Mouse (Mus musculus) c-Kit-negative CD71-positive TER-119-positive erythroid progenitor cells, embryonic 14.5 days (primary cell): Measurements from ENCODE around the gene Mast3.
A peak's percentile ranks its signal among the peaks of the same experiment; 100 is the strongest.

Experiments used
- DNase-seq: peaks from one replicate; pipeline ENCODE4 v3.0.0-alpha.2; 2013; ENCODE audit warnings: low read depth, low spot score

Mast3 gene

DNA sequence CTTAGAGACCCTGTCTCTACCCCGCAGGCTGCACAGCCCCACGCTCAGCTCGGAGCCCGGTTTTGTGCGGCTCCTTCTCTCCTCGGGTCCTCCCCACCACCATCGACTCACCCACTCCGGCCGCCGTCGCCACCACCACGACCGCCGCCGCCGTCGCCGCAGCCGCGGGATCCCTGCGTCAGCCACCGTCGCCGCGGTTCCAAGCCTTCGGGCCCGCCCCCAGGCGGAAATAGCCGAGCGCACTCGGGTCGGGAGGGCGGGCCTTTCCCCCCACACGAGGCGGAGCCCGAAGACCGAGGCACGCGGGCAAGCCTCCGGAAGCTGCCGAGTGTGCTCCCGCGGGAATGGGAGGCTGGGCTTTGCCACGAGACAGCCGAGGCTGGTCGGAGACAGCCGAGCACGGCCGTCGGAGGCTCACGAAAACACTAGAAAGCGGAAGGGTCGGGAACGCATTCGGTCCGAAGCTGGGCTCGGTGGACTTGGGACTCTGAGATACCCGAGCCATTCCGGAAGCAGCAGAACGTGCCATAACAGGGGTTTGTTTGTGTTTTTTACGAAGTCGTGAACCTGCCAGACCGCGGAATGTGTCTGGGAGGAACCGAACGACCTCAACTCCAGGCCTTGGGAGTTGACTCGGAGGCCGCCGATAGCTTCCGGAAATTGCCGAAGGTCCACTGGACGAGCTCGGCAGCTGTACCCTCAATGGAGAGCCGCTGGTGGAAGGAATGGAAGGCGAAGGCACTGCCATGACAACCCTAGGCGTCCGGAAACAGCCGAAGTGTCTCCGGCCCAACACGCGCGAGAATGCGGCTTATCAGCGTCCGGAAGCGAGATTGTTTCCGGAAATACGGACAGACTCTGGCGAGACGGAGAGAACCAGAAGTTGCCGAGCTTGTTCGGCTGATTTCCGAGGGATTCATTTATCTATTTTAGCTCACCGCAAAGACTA is 28.1 kb downstream of the Mast3 start, which contains the start of gene Pik3r2:
Gene Pik3r2, minus strand, starts transcription at position 218 of the 949 bp plus-strand sequence.
- DNase-seq = peak; percentile 93

DNA sequence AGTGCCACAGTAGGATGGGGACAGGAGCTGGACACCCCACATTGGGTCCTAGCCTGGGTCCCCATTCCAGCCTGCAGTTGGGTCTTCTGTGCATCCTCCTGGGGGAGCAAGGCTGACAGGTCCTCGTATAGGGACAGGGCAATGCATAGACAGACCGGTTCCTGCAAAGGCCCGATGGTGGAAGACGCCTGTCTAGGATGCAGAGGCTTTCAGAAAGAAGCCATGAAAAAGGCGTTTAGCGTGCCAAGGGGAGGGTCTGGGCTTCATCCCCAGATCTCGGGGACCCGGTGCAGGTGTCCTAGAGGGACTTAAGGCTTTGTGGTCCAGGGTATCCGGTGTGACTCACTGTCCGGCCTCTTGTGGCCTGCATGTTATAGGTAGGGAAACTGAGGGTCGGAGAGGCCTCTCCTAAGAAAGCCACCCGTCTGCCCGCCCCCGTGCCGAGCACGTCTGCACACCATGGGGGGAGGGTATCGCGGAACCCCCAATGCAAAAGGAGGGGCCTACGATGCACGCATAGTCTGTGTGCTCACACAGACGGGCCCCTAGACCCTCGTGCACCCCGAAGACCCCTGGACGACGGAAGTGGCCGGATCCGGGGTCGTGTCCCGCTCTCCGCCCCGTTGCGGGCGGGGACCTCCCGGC is 28.9 kb downstream of the Mast3 start:
- DNase-seq = no peak

DNA sequence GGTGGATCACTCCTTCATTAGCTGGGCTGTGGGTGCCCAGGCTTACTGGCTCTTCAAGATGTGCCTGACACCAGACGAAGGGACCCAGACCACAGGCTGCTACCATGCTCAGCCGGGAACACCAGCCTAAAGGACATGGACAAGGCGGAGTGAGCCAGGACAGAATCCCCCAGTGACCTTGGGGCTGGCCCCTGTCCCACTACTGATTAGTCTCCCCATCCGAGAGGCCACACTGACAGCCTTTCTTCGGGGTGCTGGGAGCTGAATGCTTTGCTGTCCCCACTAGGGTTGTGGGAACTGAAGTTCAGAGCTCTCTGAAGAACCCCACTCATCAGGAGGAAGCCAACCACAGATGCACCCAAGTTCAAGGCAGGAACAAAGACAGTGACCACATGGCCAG is 29.6 kb downstream of the Mast3 start:
- DNase-seq = no peak

DNA sequence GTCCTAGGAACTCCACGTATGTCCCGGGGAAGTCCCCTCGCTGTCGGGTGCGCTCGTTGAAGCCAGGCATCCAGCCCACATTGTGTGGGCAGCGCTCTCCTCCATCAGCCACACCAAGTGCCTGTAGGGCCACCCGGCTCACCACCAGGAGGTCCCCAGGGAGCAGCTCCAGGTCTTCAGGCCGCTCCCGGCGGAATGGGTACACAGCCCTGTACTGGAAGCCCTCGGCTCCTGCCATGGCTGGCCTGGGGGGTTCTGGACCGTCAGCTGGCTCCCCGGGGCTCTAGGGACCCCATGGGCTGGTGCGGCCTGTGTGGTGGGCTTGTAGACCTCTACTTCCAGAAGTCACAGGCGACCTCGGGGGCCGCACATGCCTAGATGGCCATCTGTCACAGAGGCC is 30.1 kb downstream of the Mast3 start:
- DNase-seq = no peak

DNA sequence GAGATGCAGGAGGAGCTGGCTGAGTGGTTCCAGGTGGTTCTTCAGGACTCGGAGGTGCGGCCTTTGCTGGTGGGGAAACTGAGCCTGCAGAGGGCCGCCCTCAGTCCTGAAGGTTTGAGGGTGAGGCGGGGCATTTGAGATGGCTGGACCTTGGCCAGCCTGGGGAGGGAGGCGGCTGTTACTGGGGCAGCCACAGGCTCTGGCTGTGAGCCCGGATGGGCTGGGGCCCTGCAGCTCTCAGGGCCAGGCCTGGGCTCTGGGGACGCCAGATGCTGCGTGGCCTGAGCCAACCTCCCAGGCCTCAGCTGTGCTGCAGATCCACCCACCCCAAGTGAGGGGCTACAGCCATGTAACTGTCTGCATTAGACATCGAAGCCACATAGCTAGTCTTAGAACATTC is 31.0 kb downstream of the Mast3 start:
- DNase-seq = no peak

DNA sequence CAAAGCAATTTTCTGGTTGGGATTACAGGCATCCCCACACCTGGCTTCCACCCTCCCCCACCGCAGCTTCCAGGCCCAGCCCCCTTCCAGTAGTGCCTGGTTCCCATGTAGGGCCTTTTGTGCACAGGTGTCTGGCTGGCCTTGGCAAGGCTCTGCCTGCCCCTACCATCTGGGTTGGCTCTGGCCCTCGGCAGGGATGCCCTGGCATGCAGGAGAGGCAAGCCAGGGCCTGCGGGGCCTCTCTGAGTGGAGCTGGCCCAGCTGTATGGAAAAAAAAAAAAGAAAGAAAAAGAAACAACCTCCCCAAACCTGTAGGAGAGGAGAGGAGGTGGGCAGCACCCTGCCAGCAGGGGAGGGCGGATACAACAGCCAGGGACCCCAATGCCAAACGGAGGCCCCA is 31.4 kb downstream of the Mast3 start:
- no peak for DNase-seq

DNA sequence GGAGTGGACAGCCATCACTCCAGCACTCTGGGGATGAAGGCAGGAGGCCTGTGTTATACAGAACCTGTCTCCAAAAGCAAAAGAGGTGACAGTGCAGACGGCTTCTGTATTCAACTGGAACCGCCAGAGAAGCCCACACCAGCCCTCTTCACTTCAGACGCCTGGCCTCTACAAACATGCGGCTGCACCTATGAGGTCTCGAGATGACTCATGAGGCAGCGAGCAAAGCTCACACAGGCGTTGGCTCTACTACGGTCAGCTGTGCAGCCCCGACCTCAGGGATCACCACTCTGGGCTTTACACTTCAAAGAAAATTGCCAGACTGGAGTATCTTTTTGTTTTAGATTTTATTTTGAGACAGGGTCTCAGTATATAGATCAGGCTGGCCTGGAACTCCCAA is 32.0 kb downstream of the Mast3 start:
- no peak for DNase-seq

DNA sequence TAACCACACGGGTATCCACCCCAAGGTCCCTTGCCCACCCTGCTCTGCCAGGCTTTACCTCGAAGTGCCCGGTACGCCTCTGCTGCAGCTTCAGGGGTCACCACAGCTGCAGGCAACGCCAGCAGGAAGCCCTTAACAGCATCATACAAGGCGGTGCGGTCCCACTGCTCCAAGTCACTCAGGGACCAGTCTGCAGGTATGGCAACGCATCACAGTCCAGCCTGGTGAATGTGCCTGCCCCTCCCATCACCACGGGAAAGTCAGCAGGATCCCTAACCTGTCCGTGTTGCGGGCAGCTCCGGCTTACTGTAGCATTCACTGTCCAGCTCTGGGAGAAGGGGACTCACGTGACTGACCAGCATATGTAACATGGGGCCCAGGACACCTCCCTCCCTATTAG is 32.8 kb downstream of the Mast3 start:
- DNase-seq = no peak

DNA sequence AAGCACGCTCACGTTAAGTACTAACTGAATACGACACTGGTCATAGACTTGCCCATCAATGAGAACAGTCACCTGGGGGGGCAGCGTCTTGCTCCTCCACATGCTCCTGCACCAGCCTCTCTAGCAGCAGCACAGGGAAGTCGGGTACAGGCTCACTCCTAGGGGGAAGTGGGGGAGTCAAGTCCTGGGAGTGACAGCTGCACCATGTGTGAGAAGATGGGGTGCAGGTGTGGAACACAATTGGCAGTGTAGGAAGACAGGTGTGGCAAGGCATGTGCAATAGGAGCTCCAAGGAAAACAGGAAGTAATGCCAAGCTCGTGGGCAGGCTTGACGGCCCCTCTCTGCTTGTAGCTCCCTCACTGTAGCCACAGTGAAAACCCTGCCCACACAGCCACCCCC is 33.6 kb downstream of the Mast3 start:
- DNase-seq = no peak

DNA sequence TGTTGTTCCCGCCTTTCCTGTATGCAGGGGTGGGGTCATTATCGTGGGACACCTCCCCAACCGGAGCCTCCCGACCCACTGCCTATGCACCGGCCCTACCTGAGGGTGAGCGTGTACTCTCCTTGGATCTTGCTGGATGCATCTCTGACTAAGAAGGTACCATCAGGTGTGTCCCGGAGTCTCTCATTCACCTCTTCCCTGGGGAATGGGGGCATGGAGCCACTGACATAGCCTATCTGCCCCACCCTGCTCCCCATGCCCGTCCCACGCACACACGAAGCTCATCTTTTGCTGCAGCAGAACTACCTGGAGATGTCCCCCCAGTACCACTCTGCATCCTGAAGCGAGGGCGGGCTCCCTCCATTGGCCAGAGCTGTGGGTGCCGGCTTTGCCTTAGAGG is 34.1 kb downstream of the Mast3 start:
- no peak for DNase-seq

DNA sequence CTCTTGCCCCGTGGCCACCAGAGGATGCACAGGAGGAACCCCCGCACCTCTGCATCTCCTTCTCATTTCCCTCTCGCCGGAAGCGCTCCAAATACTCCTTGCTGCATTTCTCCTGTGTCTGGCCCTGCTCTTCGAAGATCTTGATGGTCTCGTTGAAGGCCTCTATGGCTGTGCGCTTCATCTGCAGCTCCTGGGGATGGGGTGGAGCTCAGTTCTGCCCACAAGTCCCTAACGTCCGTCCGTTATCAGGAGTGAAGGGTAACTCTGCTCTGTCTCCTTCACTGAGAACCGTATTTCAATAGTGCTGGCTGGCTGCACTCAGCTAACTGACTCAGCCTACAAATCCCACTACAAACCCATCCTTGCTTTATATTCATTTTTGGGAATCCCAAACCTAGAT is 35.0 kb downstream of the Mast3 start:
- no peak for DNase-seq

DNA sequence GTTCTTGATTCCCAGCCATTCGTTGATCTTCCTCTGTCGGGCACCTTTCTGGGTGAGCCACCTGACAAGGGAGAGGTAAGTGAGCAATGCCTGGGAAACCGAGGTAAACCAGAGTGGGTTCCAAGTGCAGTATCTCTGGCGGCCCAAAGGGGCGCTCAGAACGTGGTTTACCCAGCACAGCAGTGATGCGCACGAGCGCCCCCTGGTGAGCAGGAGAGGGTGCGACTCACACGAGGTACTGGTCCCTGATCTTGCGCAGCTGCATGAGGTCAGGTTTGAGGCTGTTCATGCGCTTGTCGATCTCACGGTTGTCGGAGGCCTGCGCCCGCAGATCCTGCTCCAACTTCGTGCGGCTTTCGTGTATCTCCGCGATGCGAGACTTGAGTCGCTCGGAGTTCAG is 35.5 kb downstream of the Mast3 start:
- peak; percentile 89 for DNase-seq

DNA sequence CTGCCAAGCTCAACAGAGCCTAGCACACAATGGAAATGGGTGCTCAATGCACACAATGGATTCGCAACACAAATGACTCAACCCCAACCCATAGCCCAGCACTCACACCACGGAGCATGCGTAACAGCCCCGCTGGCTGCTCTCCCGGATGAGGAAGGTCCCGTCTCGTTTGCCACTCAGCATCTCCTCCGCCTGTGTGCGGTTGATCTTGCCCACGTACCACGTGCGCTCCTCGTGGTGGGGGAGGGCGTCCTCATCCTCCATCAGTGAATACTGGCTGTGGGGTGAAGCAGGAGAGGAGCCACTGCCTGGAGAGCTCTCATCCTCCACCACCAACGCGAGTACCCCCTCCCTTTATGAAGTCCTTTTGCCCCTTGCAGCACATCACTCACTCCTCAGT is 35.9 kb downstream of the Mast3 start:
- no peak for DNase-seq

DNA sequence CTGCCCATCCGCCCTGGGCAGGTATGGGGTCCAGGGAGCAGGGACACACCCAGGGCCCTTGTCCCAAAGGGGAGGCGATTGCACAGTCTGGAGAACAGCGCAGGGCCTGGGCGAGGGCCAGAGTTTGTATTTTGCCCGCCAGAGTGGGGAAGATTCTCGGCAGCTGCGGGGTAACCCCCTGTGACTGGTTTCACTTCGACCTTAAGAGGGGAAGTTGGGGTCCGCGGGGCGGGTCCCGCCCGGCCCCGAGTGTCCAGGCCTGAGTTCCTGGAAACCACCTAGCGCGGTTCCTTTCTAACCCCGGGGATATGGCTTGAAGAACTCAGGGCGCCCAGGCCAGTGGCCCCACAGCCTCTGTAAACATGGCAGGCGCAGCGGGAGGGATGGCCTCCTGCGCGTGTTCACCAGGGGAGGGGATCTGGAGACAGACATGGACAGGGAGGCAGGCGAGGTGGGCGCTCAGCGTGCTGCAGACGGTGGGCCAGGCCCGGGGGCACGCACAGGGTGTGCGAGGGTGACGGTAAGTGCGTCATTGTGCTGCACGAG is 36.5 kb downstream of the Mast3 start:
- DNase-seq = no peak

DNA sequence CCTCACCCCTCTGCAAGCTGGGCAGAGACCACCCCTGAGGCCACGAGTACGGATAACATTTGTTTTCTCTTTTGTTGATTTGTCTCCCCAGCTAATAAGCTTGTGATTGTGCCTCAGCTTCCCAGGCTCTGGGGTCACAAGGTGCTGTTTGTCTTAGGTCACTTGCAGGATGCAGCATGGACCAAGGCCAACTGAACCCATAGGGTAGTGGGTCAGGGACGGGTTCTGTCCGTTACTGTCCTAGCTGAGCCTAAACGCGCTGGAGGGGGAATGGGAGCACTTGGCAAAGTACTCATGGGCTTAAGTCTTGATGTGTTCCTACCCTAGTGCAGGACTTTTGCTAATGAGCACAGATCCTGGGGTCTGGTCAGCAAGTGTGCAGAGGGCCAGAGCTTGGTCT is 37.4 kb downstream of the Mast3 start:
- no peak for DNase-seq

DNA sequence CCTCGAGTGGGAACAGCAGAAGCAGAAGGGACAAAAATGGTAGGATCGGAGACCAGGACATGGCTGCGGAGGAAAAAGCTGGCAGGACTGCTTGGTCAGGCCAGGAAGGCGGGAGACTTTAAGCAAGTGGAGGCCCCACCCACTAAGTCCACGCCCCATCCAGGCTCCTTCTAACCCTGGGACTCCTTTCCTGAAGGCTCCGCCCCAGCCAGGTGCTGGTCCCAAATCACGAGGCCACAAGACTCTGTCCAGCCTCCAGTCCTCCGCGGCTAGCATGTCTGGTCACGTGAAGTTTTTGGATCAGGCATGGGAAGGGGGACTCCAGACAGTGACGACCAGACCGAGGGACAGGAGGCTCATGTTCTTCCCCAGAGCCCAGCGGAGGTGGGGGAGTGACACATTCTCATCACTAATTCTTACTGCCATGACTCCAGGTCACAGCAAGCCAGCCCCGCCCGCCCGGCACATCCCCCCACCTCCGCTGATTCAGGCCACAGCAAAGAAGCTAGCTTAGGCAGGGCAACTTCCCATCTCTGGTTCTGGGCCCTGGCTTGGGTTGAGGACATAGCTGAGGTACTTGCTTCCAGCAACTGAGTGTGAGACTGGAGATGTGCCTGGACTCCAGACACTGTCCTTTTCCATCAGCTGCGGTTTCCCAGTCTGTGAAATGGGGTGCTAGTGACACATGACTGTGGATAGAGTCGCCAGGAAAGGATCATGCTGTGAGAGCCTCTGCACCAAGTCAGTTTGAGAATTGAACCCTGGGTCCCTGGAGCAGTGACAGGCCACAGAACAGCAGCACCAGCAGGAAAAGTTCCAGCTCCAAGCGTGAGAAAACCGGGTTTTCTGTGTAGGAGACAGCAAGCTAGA is 38.0 kb downstream of the Mast3 start:
- DNase-seq = peak; percentile 83

DNA sequence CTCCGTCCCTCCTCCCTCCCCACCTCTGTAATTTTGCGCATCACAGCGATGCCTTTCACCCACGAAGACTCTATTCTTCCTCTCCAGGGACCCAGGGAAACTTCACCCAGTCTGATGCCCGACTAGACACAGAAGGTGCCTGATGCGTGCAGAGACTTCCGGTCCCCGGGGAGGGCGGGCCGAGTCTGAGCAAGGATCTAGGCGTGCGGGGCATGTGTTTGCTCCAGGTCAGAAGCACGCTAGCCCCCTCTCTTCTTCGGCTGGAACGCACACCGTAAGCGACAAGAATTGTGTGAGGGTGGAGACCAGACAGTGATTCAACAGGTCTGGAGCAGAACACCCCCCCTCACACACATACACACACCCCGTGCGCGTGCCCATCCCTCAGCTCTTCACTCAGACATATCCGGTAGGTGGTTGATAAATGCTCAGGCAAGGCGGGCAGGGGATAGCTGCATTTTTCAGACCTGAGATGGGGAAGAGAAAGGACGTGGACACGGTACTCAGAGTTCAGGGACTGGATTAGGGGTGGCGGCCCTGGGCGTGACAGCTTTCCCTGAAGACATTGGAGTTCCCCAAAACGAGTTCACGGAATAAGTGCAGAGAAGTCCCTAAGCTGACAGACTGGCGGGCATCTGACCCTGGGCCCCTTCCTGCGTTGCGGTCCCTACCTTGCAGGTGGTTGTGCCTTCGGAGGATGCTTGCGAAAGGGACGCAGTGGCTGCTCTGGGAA is 38.9 kb downstream of the Mast3 start:
- DNase-seq = no peak

DNA sequence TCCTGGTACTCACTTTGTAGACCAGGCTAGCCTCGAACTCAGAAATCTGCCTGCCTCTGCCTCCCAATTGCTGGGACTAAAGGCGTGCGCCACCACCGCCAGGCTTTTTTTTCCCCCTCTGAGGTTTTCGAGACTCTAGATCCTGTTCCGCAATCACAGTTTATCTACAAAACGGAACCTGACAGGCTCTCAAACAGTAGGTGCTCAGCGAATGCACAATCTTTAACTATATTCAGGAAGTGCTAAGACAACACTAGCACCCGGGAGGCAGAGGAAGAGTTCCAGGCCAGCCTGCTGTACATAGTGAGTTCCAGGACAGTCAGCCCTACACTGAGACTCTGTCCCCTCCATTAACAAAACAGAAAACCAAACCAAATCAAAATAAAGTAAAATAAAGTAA is 39.5 kb downstream of the Mast3 start:
- no peak for DNase-seq

DNA sequence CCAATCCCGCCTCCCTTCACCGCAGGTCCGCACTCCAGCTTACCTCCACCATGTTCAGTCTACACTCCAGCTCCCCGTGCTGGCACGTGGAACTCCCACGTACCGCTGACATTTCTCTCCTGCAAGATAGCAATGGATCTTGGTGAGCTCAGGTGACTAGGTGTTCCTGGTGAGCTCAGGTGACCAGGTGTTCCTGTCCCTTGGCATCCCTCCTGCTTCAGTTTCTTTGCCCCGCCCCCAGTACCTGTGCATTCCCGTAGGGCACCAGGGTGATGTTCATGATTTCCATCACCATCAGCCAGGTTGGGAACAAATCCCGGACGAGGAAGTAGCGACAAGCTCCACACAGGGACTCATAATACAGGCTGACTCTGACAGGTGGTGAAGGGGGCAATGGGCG is 40.2 kb downstream of the Mast3 start:
- no peak for DNase-seq

DNA sequence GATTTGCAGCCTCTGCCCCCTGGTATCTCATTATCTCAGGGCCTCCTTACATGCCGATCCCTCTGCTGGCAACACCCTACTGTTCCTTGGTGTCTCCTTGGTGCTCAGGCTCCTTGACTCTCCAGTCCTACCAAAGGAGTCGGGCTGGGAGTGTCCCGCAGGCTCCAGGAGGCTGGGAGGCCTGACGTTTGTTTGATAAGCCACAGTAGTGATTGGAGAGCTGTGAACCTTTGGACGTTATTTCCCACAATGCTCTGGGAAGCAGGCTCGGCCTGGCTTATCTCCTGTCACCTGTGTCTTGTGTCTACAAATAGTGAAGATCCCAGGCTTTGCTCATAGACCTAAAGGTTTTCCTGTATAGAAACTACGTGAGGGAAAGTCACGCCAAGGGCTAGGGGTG is 40.8 kb downstream of the Mast3 start:
- peak; percentile 78 for DNase-seq

DNA sequence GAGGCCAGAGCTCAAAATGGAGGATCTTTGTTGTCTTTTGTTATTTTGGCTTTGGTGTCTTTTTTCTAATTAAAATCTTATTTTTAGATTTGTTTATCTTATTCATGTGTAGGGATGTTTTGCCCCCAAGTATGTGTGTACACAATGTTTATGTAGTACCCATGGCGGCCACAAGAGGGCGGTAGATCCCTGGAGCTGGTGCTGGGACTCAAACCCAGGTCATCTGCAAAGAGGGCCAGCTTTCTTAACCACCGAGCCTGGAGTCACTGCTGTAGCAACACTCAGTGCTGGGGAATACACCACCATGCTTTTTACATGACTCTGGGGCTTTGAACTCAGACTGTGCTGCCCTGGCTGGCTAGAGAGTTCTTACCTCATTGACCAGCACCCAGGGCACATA is 41.5 kb downstream of the Mast3 start:
- no peak for DNase-seq
